19 mouse cellular contexts compared by ENCODE assay signal in genomic region chr4:134681819-134682218, GRCm38 (mm10). TPM values are rescaled to one million over a fixed set of nuclear protein-coding genes. Genes with fewer than 3 reads are reported as not detected.
DNase-seq lines count a peak whose midpoint lies in the region; ATAC-seq and TF ChIP-seq lines count a peak whose summit lies in the region.
"Had no signal": no experiment of that assay in that cellular context is flagged by ENCODE, and none has a peak within 500 bp of the region (broad histone marks: within the 10 kb centered on the region; RNA-seq: fewer than 3 reads in every experiment).

No protein-coding gene starts in this region.

- no peak overlapping the region for H3K4me3 ChIP-seq in hindbrain, embryonic 15.5 days
- H3K4me3 ChIP-seq in hindbrain, embryonic 11.5 days (ENCODE audit: low read depth, low read length) = no peak overlapping the region
- H3K4me3 ChIP-seq in lung, embryonic 14.5 days (ENCODE audit: low read depth, low read length) = no peak overlapping the region
- no peak overlapping the region for H3K4me3 ChIP-seq in ES-Bruce4 (ENCODE audit: low read depth, low read length)
- H3K4me3 ChIP-seq: forebrain, embryonic 13.5 days; heart, embryonic 15.5 days; kidney, embryonic 15.5 days; neural tube, embryonic 13.5 days had no signal

- H3K4me1 ChIP-seq in hindbrain, embryonic 15.5 days (replicated peaks) = peaks cover 46% of the 10 kb centered on the region
- H3K4me1 ChIP-seq in hindbrain, embryonic 11.5 days (replicated peaks; ENCODE audit: control insufficient read depth, insufficient read depth, low read length) = peaks cover 4% of the 10 kb centered on the region; the same call in 1 of the 2 replicates
- peaks cover 21% of the 10 kb centered on the region for H3K4me1 ChIP-seq in lung, embryonic 14.5 days (ENCODE audit: insufficient read depth)
- H3K4me1 ChIP-seq in ES-Bruce4 (ENCODE audit: control insufficient read depth, insufficient read depth, low read length) = no peaks in the 10 kb centered on the region

- TF ChIP-seq POLR2A in ES-Bruce4 (IDR thresholded peaks at IDR 0.05; ENCODE audit: insufficient read depth, low read length) = no peak

- TF ChIP-seq CTCF in lung, embryonic 14.5 days (IDR thresholded peaks at IDR 0.05; ENCODE audit: low read depth) = peak; percentile 33; the same call in 1 of the 2 replicates
- peak; percentile 56 for TF ChIP-seq CTCF in ES-Bruce4 (IDR thresholded peaks at IDR 0.05; ENCODE audit: low read depth, low read length)

- 0 out of 2 replicates have a peak, but pooled peaks cover 6% of the 10 kb centered on the region for H3K9me3 ChIP-seq in hindbrain, embryonic 15.5 days
- H3K9me3 ChIP-seq in hindbrain, embryonic 11.5 days (ENCODE audit: control insufficient read depth, low read length) = no peaks in the 10 kb centered on the region
- no peaks in the 10 kb centered on the region for H3K9me3 ChIP-seq in lung, embryonic 14.5 days (ENCODE audit: low read depth, low read length)
- H3K9me3 ChIP-seq in ES-Bruce4 (replicated peaks; ENCODE audit: control insufficient read depth, insufficient read depth, low read length, poor library complexity, severe bottlenecking) = peaks cover 4% of the 10 kb centered on the region; the same call in 1 of the 2 replicates
- H3K9me3 ChIP-seq: heart, embryonic 15.5 days; neural tube, embryonic 13.5 days had no signal

- no peaks in the 10 kb centered on the region for H3K27me3 ChIP-seq in hindbrain, embryonic 15.5 days
- no peaks in the 10 kb centered on the region for H3K27me3 ChIP-seq in hindbrain, embryonic 11.5 days (ENCODE audit: control insufficient read depth, insufficient read depth, low read length)
- no peaks in the 10 kb centered on the region for H3K27me3 ChIP-seq in lung, embryonic 14.5 days (ENCODE audit: insufficient read depth, low read length)
- no peaks in the 10 kb centered on the region for H3K27me3 ChIP-seq in ES-Bruce4 (ENCODE audit: control insufficient read depth, insufficient read depth, low read length, poor library complexity, severe bottlenecking)
- H3K27me3 ChIP-seq: forebrain, embryonic 13.5 days; heart, embryonic 15.5 days; kidney, embryonic 15.5 days; neural tube, embryonic 13.5 days had no signal

- H3K27ac ChIP-seq in hindbrain, embryonic 15.5 days (replicated peaks) = 0 out of 2 replicates have a peak overlapping the region, but pooled peaks have one; percentile 78
- no peak overlapping the region for H3K27ac ChIP-seq in hindbrain, embryonic 11.5 days (ENCODE audit: low read depth, low read length)
- H3K27ac ChIP-seq in lung, embryonic 14.5 days (ENCODE audit: low read depth) = no peak overlapping the region
- H3K27ac ChIP-seq in ES-Bruce4 (ENCODE audit: insufficient read depth, low read length) = no peak overlapping the region
- H3K27ac ChIP-seq: forebrain, embryonic 13.5 days had no signal

- no peaks in the 10 kb centered on the region for H3K36me3 ChIP-seq in hindbrain, embryonic 15.5 days
- no peaks in the 10 kb centered on the region for H3K36me3 ChIP-seq in hindbrain, embryonic 11.5 days (ENCODE audit: control insufficient read depth, insufficient read depth, low read length)
- H3K36me3 ChIP-seq in lung, embryonic 14.5 days (ENCODE audit: insufficient read depth) = no peaks in the 10 kb centered on the region
- no peaks in the 10 kb centered on the region for H3K36me3 ChIP-seq in ES-Bruce4 (ENCODE audit: control insufficient read depth, insufficient read depth, low read length, poor library complexity, severe bottlenecking)
- H3K36me3 ChIP-seq: heart, embryonic 15.5 days; kidney, embryonic 15.5 days; neural tube, embryonic 13.5 days had no signal

- H3K9ac ChIP-seq in hindbrain, embryonic 15.5 days = no peak overlapping the region
- H3K9ac ChIP-seq in hindbrain, embryonic 11.5 days (ENCODE audit: low read depth, low read length) = no peak overlapping the region
- H3K9ac ChIP-seq in lung, embryonic 14.5 days = no peak overlapping the region
- no peak overlapping the region for H3K9ac ChIP-seq in ES-Bruce4 (ENCODE audit: low read depth, poor library complexity, severe bottlenecking)
- H3K9ac ChIP-seq: forebrain, embryonic 13.5 days; heart, embryonic 15.5 days; kidney, embryonic 15.5 days; neural tube, embryonic 13.5 days had no signal

- ATAC-seq in hindbrain, embryonic 15.5 days (ENCODE audit: low FRiP score, low read depth) = no peak
- ATAC-seq in hindbrain, embryonic 11.5 days (ENCODE audit: low FRiP score) = no peak
- ATAC-seq in lung, embryonic 14.5 days (ENCODE audit: insufficient read depth) = no peak
- ATAC-seq: activated CD4-positive, CD25-positive, alpha-beta regulatory T cell, adult 4 months; forebrain, embryonic 13.5 days; inflammation-experienced regulatory T-cells, adult 6 months had no signal

- TF ChIP-seq EP300 in ES-Bruce4 (IDR thresholded peaks at IDR 0.05; ENCODE audit: insufficient read depth, low read depth, low read length) = no peak

- no peak overlapping the region for H3K4me2 ChIP-seq in hindbrain, embryonic 15.5 days
- H3K4me2 ChIP-seq in hindbrain, embryonic 11.5 days (replicated peaks; ENCODE audit: low read depth, low read length) = no peak overlapping the region
- no peak overlapping the region for H3K4me2 ChIP-seq in lung, embryonic 14.5 days
- H3K4me2 ChIP-seq: forebrain, embryonic 13.5 days; heart, embryonic 15.5 days; kidney, embryonic 15.5 days; neural tube, embryonic 13.5 days had no signal

- DNase-seq in hindbrain, embryonic 11.5 days (ENCODE audit: low spot score) = no peak
- no peak for DNase-seq in lung, embryonic 14.5 days
- no peak for DNase-seq in lung, postnatal 36 days
- DNase-seq in ZHBTc4 (ENCODE audit: low read depth, low spot score) = peak; percentile 85
- DNase-seq in spleen, postnatal 10 days (ENCODE audit: low spot score in 2 of 2) = no peak
- DNase-seq in B cell, adult 2 months = no peak
- DNase-seq: adrenal gland, postnatal 14 days; heart, adult 18-20 months; lung, adult 2 months; right cerebral cortex, postnatal 14 days; thymus, postnatal 36 days had no signal

- 94% methylated on average over 7 of the region's 7 CpGs for WGBS in hindbrain, embryonic 15.5 days
- WGBS in hindbrain, embryonic 11.5 days = 84% methylated on average over 7 of the region's 7 CpGs
- WGBS in lung, embryonic 14.5 days = 85% methylated on average over 7 of the region's 7 CpGs

RNA-seq across cellular contexts. Expression of gene Man1c1, which starts 22.3 kb away (rescaled TPM):
- 5.8 and 6.1 TPM in 2 replicates for polyA plus RNA-seq in hindbrain, embryonic 15.5 days (2015; fragmentation: Nextera tagmentation; extraction: Ambion mirVana)
- polyA plus RNA-seq in hindbrain, embryonic 11.5 days (2014; fragmentation: Nextera tagmentation; extraction: Ambion mirVana) = 3.8 and 5.3 TPM in 2 replicates
- polyA plus RNA-seq in lung, embryonic 14.5 days (2014; fragmentation: Nextera tagmentation; extraction: Ambion mirVana) = 3.3 and 4.3 TPM in 2 replicates
- polyA plus RNA-seq in ES-Bruce4 (2011; ENCODE audit: insufficient read depth, insufficient read length, low read depth, missing spikeins) = 7.1 and 9.0 TPM in 2 replicates
